ENCODE assay signal across 8 mouse cellular contexts in the genomic region with DNA sequence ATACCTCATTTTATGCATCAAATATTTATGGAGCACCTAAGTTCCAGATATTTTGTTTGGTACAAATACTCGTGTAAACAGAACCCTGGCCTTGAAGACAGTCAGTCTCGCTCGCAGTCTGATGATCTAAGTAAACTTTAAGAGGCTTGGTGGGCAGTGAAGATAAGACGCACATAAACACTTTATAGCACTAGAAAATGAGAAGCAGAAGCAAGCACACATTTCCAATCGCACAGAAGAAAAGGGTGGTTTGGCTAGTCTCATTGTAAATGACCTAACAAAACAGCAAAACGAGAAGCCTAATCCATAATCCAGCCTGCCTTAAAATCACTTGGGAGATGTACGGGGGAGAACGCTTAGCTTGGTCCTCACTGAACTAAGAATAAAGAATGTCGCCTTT. TPM values are rescaled to one million over a fixed set of nuclear protein-coding genes. Genes with fewer than 3 reads are reported as not detected.
DNase-seq lines count a peak whose midpoint lies in the region; ATAC-seq and TF ChIP-seq lines count a peak whose summit lies in the region.

No protein-coding gene starts in this region.

- H3K4me2 ChIP-seq in limb, embryonic 15.5 days: peak overlapping the region; percentile 67
- H3K4me2 ChIP-seq in stomach, embryonic 15.5 days: peak overlapping the region; percentile 80

- WGBS in spleen, adult 2 months: 30% methylated on average over 9 of the region's 9 CpGs
- WGBS in limb, embryonic 15.5 days: 24% methylated on average over 9 of the region's 9 CpGs
- 29% methylated on average over 9 of the region's 9 CpGs for WGBS in stomach, embryonic 15.5 days

- DNase-seq in spleen, adult 2 months (ENCODE audit: low read depth in 1 of 2, low spot score in 2 of 2): no peak
- DNase-seq in spleen, postnatal 10 days (ENCODE audit: low spot score in 2 of 2): no peak
- no peak for DNase-seq in layer of hippocampus, postnatal 36 days
- DNase-seq in spleen, postnatal 14 days (ENCODE audit: low spot score in 2 of 2): no peak

- no peak for TF ChIP-seq CTCF in spleen, adult 2 months (IDR thresholded peaks at IDR 0.05; ENCODE audit: extremely low read depth, insufficient read depth, insufficient read length, insufficient replicate concordance)

- H3K4me1 ChIP-seq in erythroblast, embryonic 14.5 days (ENCODE audit: control insufficient read depth): peaks cover 25% of the 10 kb centered on the region
- no peaks in the 10 kb centered on the region for H3K4me1 ChIP-seq in spleen, adult 2 months (ENCODE audit: control insufficient read depth, insufficient read depth, insufficient read length)
- peaks cover 12% of the 10 kb centered on the region for H3K4me1 ChIP-seq in limb, embryonic 15.5 days
- H3K4me1 ChIP-seq in stomach, embryonic 15.5 days: peaks cover 5% of the 10 kb centered on the region; the same call in 1 of the 2 replicates

- H3K36me3 ChIP-seq in erythroblast, embryonic 14.5 days (ENCODE audit: control insufficient read depth): peaks cover 27% of the 10 kb centered on the region
- H3K36me3 ChIP-seq in spleen, adult 2 months (ENCODE audit: control insufficient read depth, insufficient read depth, low read length): peaks cover 4% of the 10 kb centered on the region; the same call in 1 of the 2 replicates
- H3K36me3 ChIP-seq in limb, embryonic 15.5 days: no peaks in the 10 kb centered on the region
- no peaks in the 10 kb centered on the region for H3K36me3 ChIP-seq in stomach, embryonic 15.5 days

- H3K9ac ChIP-seq in limb, embryonic 15.5 days: peak overlapping the region; percentile 18
- H3K9ac ChIP-seq in stomach, embryonic 15.5 days: peak overlapping the region; percentile 41; the same call in 1 of the 2 replicates

- no peaks in the 10 kb centered on the region for H3K27me3 ChIP-seq in erythroblast, embryonic 14.5 days (ENCODE audit: control insufficient read depth)
- no peaks in the 10 kb centered on the region for H3K27me3 ChIP-seq in spleen, adult 2 months (ENCODE audit: control insufficient read depth, insufficient read depth, low read length)
- H3K27me3 ChIP-seq in limb, embryonic 15.5 days: no peaks in the 10 kb centered on the region
- H3K27me3 ChIP-seq in stomach, embryonic 15.5 days (replicated peaks): no peaks in the 10 kb centered on the region

- no peak; the same call in none of the 2 replicates for ATAC-seq in erythroblast, adult 5-6 weeks (replicated peaks; ENCODE audit: low FRiP score, poor library complexity, severe bottlenecking)
- ATAC-seq in limb, embryonic 15.5 days (ENCODE audit: insufficient number of reproducible peaks, low FRiP score, low TSS enrichment, low read depth): no peak
- ATAC-seq in stomach, embryonic 15.5 days (ENCODE audit: insufficient read depth, low FRiP score, low read depth): no peak

- H3K4me3 ChIP-seq in erythroblast, embryonic 14.5 days (replicated peaks): peak overlapping the region; percentile 78
- peak overlapping the region; percentile 89 for H3K4me3 ChIP-seq in spleen, adult 2 months (ENCODE audit: extremely low read depth, insufficient read depth, insufficient read length)
- H3K4me3 ChIP-seq in limb, embryonic 15.5 days: peak overlapping the region; percentile 74
- peak overlapping the region; percentile 84 for H3K4me3 ChIP-seq in stomach, embryonic 15.5 days (replicated peaks)

- H3K9me3 ChIP-seq in erythroblast, embryonic 14.5 days (ENCODE audit: control insufficient read depth, low read length): no peaks in the 10 kb centered on the region
- H3K9me3 ChIP-seq in limb, embryonic 15.5 days: no peaks in the 10 kb centered on the region
- no peaks in the 10 kb centered on the region for H3K9me3 ChIP-seq in stomach, embryonic 15.5 days

- H3K27ac ChIP-seq in spleen, adult 2 months (ENCODE audit: insufficient read depth, low read length): peak overlapping the region; percentile 75; the same call in 1 of the 2 replicates
- H3K27ac ChIP-seq in limb, embryonic 15.5 days: peak overlapping the region; percentile 100
- H3K27ac ChIP-seq in stomach, embryonic 15.5 days: peak overlapping the region; percentile 99

- no peak for TF ChIP-seq POLR2A in spleen, adult 2 months (IDR thresholded peaks at IDR 0.05; ENCODE audit: low read depth, low read length)

RNA-seq across cellular contexts. Expression of a gene that starts 0.4 kb away (rescaled TPM):
- polyA plus RNA-seq in erythroblast, embryonic 14.5 days (2012): 0.50 and 1.0 TPM in 2 replicates
- 75.7 and 83.0 TPM in 2 replicates for total RNA-seq in erythroblast, adult 5-6 weeks (2015; ENCODE audit: low replicate concordance)
- 73.2 and 104 TPM in 2 replicates for total RNA-seq in erythroblast, adult 5-6 weeks (2017; ENCODE audit: low replicate concordance)
- polyA plus RNA-seq in spleen, adult 2 months (2012; rRNA removed): 1.0 and 1.2 TPM in 2 replicates
- polyA plus RNA-seq in limb, embryonic 15.5 days (2015; fragmentation: Nextera tagmentation; extraction: Ambion mirVana): 199 and 207 TPM in 2 replicates
- 206 and 243 TPM in 2 replicates for polyA plus RNA-seq in stomach, embryonic 15.5 days (2015; fragmentation: Nextera tagmentation; extraction: Ambion mirVana)
- total RNA-seq in layer of hippocampus, postnatal 36 days (2021): 100 to 1,000 TPM; 103 to 104 TPM

Comparison
In these comparisons a context has a peak if more than half of its experiments do, and no peak if none do; other contexts are left out.
1. RNA of a gene that starts 0.4 kb away (polyA plus RNA-seq): 206 to 243 TPM in stomach, embryonic 15.5 days and 199 to 207 TPM in limb, embryonic 15.5 days; 1.0 to 1.2 TPM in spleen, adult 2 months and 0.50 to 1.0 TPM in erythroblast, embryonic 14.5 days; every median in the first group is over 10 times any median in the second.
2. Peak in every context shown above with its lines, with median percentiles within 50 percentile points of each other: H3K4me3 ChIP-seq and H3K27ac ChIP-seq.